Comparison of ENCODE assay signal across 7 mouse cellular contexts in genomic region chr10:69254390-69254847, GRCm38 (mm10). TPM values are rescaled to one million over a fixed set of nuclear protein-coding genes. Genes with fewer than 3 reads are reported as not detected.
A peak's percentile ranks its signal among the peaks of the same experiment; 100 is the strongest.
DNase-seq lines count a peak whose midpoint lies in the region; ATAC-seq and TF ChIP-seq lines count a peak whose summit lies in the region.

No protein-coding gene starts in this region.

- H3K36me3 ChIP-seq in CH12.LX (replicated peaks in 1 of 2; ENCODE audit: control insufficient read depth in 1 of 2, insufficient read depth in 1 of 2, low read length in 1 of 2): peaks cover 0 to 4% of the 10 kb centered on the region in 2 experiments
- peaks cover 20% of the 10 kb centered on the region for H3K36me3 ChIP-seq in hindbrain, embryonic 13.5 days
- H3K36me3 ChIP-seq in limb, embryonic 12.5 days: peaks cover 28% of the 10 kb centered on the region
- H3K36me3 ChIP-seq in midbrain, embryonic 12.5 days: peaks cover 9% of the 10 kb centered on the region

- DNase-seq in CH12.LX (ENCODE audit: extremely low read depth): peak; percentile 66
- DNase-seq in adrenal gland, postnatal 25 days: peak; percentile 40
- DNase-seq in gastrocnemius, adult 2 months: peak; percentile 70

- H3K4me1 ChIP-seq in CH12.LX (ENCODE audit: control insufficient read depth in 1 of 2, insufficient read depth in 2 of 2): peaks cover 42 to 78% of the 10 kb centered on the region in 2 experiments
- peaks cover 18% of the 10 kb centered on the region for H3K4me1 ChIP-seq in hindbrain, embryonic 13.5 days (replicated peaks)
- peaks cover 33% of the 10 kb centered on the region for H3K4me1 ChIP-seq in limb, embryonic 12.5 days (replicated peaks)
- H3K4me1 ChIP-seq in midbrain, embryonic 12.5 days: peaks cover 20% of the 10 kb centered on the region

- 0 out of 2 replicates have a peak overlapping the region, but pooled peaks have one; percentile 10 for H3K9ac ChIP-seq in CH12.LX (ENCODE audit: insufficient read depth, low read depth)
- H3K9ac ChIP-seq in hindbrain, embryonic 13.5 days: no peak overlapping the region; the same call in 1 of the 2 replicates
- no peak overlapping the region for H3K9ac ChIP-seq in limb, embryonic 12.5 days (replicated peaks)
- no peak overlapping the region for H3K9ac ChIP-seq in midbrain, embryonic 12.5 days (replicated peaks)

- peak; percentile 45; the same call in 1 of the 2 replicates for TF ChIP-seq EP300 in CH12.LX (IDR thresholded peaks at IDR 0.05; ENCODE audit: low read length)

- no peak for TF ChIP-seq RAD21 in CH12.LX (IDR thresholded peaks at IDR 0.05; ENCODE audit: low read depth, low read length)

- ATAC-seq in hindbrain, embryonic 13.5 days (ENCODE audit: low FRiP score): peak; percentile 67
- ATAC-seq in limb, embryonic 12.5 days (ENCODE audit: insufficient number of reproducible peaks, insufficient read depth, low FRiP score, low TSS enrichment, low read depth): no peak
- ATAC-seq in midbrain, embryonic 12.5 days (ENCODE audit: low FRiP score, low read depth): peak; percentile 70
- ATAC-seq in erythroid progenitor cell, adult 5-6 weeks (replicated peaks; ENCODE audit: low FRiP score, poor library complexity, severe bottlenecking): no peak

- H3K4me2 ChIP-seq in CH12.LX (ENCODE audit: insufficient read depth, low read depth, poor library complexity, severe bottlenecking): peak overlapping the region; percentile 10; the same call in 1 of the 2 replicates
- peak overlapping the region; percentile 10; the same call in 1 of the 2 replicates for H3K4me2 ChIP-seq in hindbrain, embryonic 13.5 days
- H3K4me2 ChIP-seq in limb, embryonic 12.5 days: no peak overlapping the region
- H3K4me2 ChIP-seq in midbrain, embryonic 12.5 days (replicated peaks): 0 out of 2 replicates have a peak overlapping the region, but pooled peaks have one; percentile 14

- H3K9me3 ChIP-seq in CH12.LX (replicated peaks; ENCODE audit: low read length): no peaks in the 10 kb centered on the region
- H3K9me3 ChIP-seq in hindbrain, embryonic 13.5 days: no peaks in the 10 kb centered on the region
- no peaks in the 10 kb centered on the region for H3K9me3 ChIP-seq in limb, embryonic 12.5 days
- H3K9me3 ChIP-seq in midbrain, embryonic 12.5 days: no peaks in the 10 kb centered on the region

- intact Hi-C loops in gastrocnemius, adult 2 months (cut with DNase I): loop anchor here (2.0 kb wide), 1 partner anchor 42 kb away; the partner anchor contains the start of gene A930033H14Rik

- H3K79me2 ChIP-seq in CH12.LX (replicated peaks; ENCODE audit: control insufficient read depth, extremely low read depth, insufficient read depth, poor library complexity, severe bottlenecking): peaks cover 5% of the 10 kb centered on the region

- in situ Hi-C loops in CH12.LX (cut with MboI; ENCODE audit: low pct_ligation_motif_present, low pct_unique_long_range_greater_than_20kb, low sequenced_read_pairs): no loop called here

- TF ChIP-seq CTCF in CH12.LX (conservative IDR thresholded peaks at IDR 0.05 in 1 of 2, IDR thresholded peaks at IDR 0.05 in 1 of 2; ENCODE audit: low read depth in 2 of 2, low read length in 2 of 2): no peak
- no peak for TF ChIP-seq CTCF in gastrocnemius, adult 2 months (IDR thresholded peaks at IDR 0.05)

- dilution Hi-C loops in CH12.LX (cut with MboI; ENCODE audit: extremely low pct_ligation_motif_present, extremely low pct_unique_long_range_greater_than_20kb, low sequenced_read_pairs): no loop called here

- H3K27me3 ChIP-seq in CH12.LX (replicated peaks): no peaks in the 10 kb centered on the region
- no peaks in the 10 kb centered on the region for H3K27me3 ChIP-seq in hindbrain, embryonic 13.5 days
- H3K27me3 ChIP-seq in limb, embryonic 12.5 days: no peaks in the 10 kb centered on the region
- no peaks in the 10 kb centered on the region for H3K27me3 ChIP-seq in midbrain, embryonic 12.5 days

- 4% methylated on average over 8 of the region's 8 CpGs for WGBS in hindbrain, embryonic 13.5 days
- 25% methylated on average over 8 of the region's 8 CpGs for WGBS in limb, embryonic 12.5 days
- 9% methylated on average over 8 of the region's 8 CpGs for WGBS in midbrain, embryonic 12.5 days

- peak overlapping the region; percentile 71 for H3K27ac ChIP-seq in CH12.LX (ENCODE audit: insufficient read depth, low read depth)
- H3K27ac ChIP-seq in gastrocnemius, adult 2 months: peak overlapping the region; percentile 80
- H3K27ac ChIP-seq in hindbrain, embryonic 13.5 days: peak overlapping the region; percentile 55
- H3K27ac ChIP-seq in limb, embryonic 12.5 days: peak overlapping the region; percentile 86
- H3K27ac ChIP-seq in midbrain, embryonic 12.5 days (replicated peaks): peak overlapping the region; percentile 54

- no peak; the same call in 1 of the 2 replicates for TF ChIP-seq POLR2A in CH12.LX (IDR thresholded peaks at IDR 0.05; ENCODE audit: low read depth, low read length)

- H3K4me3 ChIP-seq in CH12.LX (replicated peaks in 1 of 3; ENCODE audit: low read depth in 2 of 3, low read length in 2 of 3, poor library complexity in 1 of 3): no peak overlapping the region
- peak overlapping the region; percentile 6; the same call in 1 of the 2 replicates for H3K4me3 ChIP-seq in gastrocnemius, adult 2 months
- no peak overlapping the region for H3K4me3 ChIP-seq in hindbrain, embryonic 13.5 days
- H3K4me3 ChIP-seq in limb, embryonic 12.5 days (replicated peaks): no peak overlapping the region
- H3K4me3 ChIP-seq in midbrain, embryonic 12.5 days: no peak overlapping the region

TF ChIP-seq in CH12.LX, 34 proteins besides CTCF, POLR2A, EP300 and RAD21:
- TF ChIP-seq TCF12 (IDR thresholded peaks at IDR 0.05; ENCODE audit: low read depth, low read length): 0 out of 2 replicates have a peak, but pooled peaks have one; percentile 39
- no peak for TF ChIP-seq CHD2 (IDR thresholded peaks at IDR 0.05; ENCODE audit: low read length)
- TF ChIP-seq JUN (IDR thresholded peaks at IDR 0.05; ENCODE audit: insufficient read depth, low read depth, low read length): no peak
- TF ChIP-seq ELF1 (IDR thresholded peaks at IDR 0.05; ENCODE audit: low read depth, low read length): peak; percentile 75
- peak; percentile 68; the same call in 1 of the 2 replicates for TF ChIP-seq IRF4 (IDR thresholded peaks at IDR 0.05; ENCODE audit: low read depth, low read length)
- no peak for TF ChIP-seq MAFK (IDR thresholded peaks at IDR 0.05; ENCODE audit: insufficient replicate concordance, low read length)
- no peak for TF ChIP-seq MAZ (IDR thresholded peaks at IDR 0.05; ENCODE audit: low read depth, low read length)
- TF ChIP-seq ZC3H11A (IDR thresholded peaks at IDR 0.05; ENCODE audit: low read depth, low read length): no peak
- no peak for TF ChIP-seq CHD1 (IDR thresholded peaks at IDR 0.05; ENCODE audit: low read depth, low read length)
- 0 out of 2 replicates have a peak, but pooled peaks have one; percentile 13 for TF ChIP-seq MEF2A (IDR thresholded peaks at IDR 0.05; ENCODE audit: borderline replicate concordance, low read depth, low read length)
- peak; percentile 53; the same call in 1 of the 2 replicates for TF ChIP-seq ETS1 (conservative IDR thresholded peaks at IDR 0.05; ENCODE audit: low read depth, low read length)
- TF ChIP-seq HCFC1 (IDR thresholded peaks at IDR 0.05; ENCODE audit: low read depth, low read length): peak; percentile 30; the same call in 1 of the 2 replicates
- TF ChIP-seq MAX (IDR thresholded peaks at IDR 0.05; ENCODE audit: low read length): peak; percentile 40; the same call in 1 of the 2 replicates
- no peak for TF ChIP-seq POLR2AphosphoS2 (IDR thresholded peaks at IDR 0.05; ENCODE audit: low read depth, low read length)
- no peak for TF ChIP-seq GABPA (IDR thresholded peaks at IDR 0.05; ENCODE audit: insufficient replicate concordance, low read depth, low read length)

RNA-seq across cellular contexts. Expression of gene A930033H14Rik, which starts 41.5 kb away (rescaled TPM):
- total RNA-seq in CH12.LX (2012; rRNA removed): 0.84 and 0.85 TPM in 2 replicates
- 0.13 and 0.15 TPM in 2 replicates for total RNA-seq in CH12.LX (2014; rRNA removed)
- 0.46 and 0.50 TPM in 2 replicates for polyA plus RNA-seq in CH12.LX (2012; ENCODE audit: insufficient read length, low read depth)
- total RNA-seq in adrenal gland, postnatal 25 days (2021): 3.2 and 5.5 TPM in 2 replicates
- 1 to 10 TPM; 3.4 to 5.1 TPM for total RNA-seq in gastrocnemius, adult 2 months (2021)
- polyA plus RNA-seq in hindbrain, embryonic 13.5 days (2015; fragmentation: Nextera tagmentation; extraction: Ambion mirVana): 1.4 TPM in 2 replicates
- polyA plus RNA-seq in limb, embryonic 12.5 days (2016; fragmentation: Nextera tagmentation; extraction: Ambion mirVana): 2.7 and 2.9 TPM in 2 replicates
- polyA plus RNA-seq in midbrain, embryonic 12.5 days (2016; fragmentation: Nextera tagmentation; extraction: Ambion mirVana): 1.1 and 1.3 TPM in 2 replicates
- not detected in 2 replicates for total RNA-seq in erythroid progenitor cell, adult 5-6 weeks (2015; ENCODE audit: low replicate concordance)
- total RNA-seq in erythroid progenitor cell, adult 5-6 weeks (2017; ENCODE audit: low replicate concordance): 0.15 TPM in 1 of 2 replicates, not detected in the other

Comparison
In these comparisons a context has a peak if more than half of its experiments do, and no peak if none do; other contexts are left out.
1. ATAC-seq: peak in hindbrain, embryonic 13.5 days (single experiment) and midbrain, embryonic 12.5 days (single experiment); none in limb, embryonic 12.5 days (single experiment) and erythroid progenitor cell, adult 5-6 weeks (single experiment).
2. Peak in every context shown above with its lines, with median percentiles within 50 percentile points of each other: DNase-seq and H3K27ac ChIP-seq.